Mouse (Mus musculus) cerebellum, adult 8-10 months (tissue): ENCODE measurements around the gene Draxin.
A peak's percentile ranks its signal among the peaks of the same experiment; 100 is the strongest.

Experiments
- DNase-seq: peaks from one replicate; pipeline ENCODE4 v3.0.0; 2022

Draxin gene

DNA sequence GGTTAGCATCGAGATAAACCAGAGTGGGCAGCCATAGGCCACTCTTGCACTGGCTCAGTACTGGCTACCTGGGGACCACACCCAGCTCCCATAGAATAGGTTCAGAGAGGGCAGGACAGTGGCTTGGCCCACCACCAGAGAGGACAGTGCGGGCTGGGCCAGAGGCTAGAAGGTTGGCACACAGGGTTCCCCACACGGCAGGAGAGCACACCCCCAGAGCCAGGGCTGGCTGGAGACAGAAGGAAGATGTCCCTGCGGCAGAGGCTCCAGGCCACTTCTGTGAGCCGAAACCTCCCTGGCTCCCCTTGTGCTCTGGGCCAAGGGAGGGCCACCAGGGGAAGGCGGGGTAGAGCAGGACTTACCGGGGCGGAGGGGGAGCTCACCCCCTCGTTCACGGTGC lies 49.3 kb downstream of the Draxin start:
- DNase-seq = no peak

DNA sequence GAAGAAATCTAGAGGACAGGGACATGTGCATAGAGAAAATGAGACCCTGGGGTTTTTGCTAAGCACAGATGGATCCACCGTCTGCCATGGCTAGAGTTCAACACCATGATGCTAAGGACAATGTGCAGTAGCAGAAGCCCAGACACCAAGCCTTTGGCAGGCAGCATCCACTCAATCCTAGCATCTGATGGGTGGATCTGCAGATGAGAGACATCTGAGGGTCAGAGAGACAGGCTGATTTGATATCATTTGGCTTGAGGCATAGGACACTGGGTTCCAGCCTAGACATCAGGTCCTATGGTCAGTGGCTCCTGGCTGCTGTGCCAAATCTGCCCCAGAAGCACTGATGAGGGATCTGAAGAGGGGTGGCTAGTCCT lies 49.9 kb downstream of the Draxin start:
- DNase-seq = peak; percentile 46

DNA sequence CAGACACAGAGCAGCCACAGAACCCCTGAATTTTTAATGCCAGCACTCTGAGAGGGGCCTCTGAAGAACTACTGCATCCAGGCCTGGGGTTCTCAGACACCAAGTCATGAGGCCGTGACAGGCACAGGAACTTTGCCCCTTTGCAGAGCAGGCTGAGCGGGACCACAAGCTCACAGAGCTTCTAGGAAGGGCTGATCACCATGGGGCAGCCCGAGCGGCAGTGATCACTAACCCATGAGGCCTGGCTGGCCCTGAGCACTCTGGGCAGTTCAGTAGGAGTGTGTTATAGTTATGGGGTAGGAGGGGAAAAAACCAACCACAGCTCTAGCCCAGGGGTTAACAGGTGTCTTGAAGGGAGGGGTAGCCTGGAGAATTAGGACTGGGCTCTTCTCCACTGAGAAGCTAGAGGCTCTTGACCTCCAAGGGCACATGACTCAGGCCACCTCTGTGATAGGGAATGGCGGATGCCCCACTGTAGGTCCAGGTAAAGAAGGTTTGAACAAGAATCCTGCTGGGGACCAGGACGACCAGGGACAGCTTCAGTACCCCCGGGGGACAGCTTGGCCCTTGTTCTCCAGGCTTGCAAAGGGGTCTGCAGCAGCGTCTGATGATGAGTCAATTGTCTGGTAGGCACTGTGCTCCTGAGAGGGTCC lies 50.4 kb downstream of the Draxin start:
- DNase-seq = no peak

DNA sequence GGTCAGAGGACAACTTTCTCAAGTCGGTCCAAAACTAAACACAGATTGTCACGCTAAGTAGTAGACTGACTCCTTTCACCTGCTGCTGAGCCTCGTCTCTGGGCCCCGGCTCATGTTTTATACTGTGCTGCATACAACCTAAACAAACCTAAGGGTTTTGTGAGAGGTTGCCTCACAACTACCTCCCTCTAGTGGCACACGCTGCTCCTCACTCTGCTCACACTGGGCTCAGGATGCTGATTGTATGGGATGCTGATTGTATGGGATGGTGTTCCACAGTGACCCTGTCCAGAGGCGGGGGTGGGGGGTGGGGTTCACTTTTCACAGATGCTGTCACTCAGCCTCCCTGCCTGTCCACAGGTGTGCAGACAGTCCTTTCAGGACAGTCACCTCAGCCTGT lies 51.3 kb downstream of the Draxin start:
- no peak for DNase-seq

DNA sequence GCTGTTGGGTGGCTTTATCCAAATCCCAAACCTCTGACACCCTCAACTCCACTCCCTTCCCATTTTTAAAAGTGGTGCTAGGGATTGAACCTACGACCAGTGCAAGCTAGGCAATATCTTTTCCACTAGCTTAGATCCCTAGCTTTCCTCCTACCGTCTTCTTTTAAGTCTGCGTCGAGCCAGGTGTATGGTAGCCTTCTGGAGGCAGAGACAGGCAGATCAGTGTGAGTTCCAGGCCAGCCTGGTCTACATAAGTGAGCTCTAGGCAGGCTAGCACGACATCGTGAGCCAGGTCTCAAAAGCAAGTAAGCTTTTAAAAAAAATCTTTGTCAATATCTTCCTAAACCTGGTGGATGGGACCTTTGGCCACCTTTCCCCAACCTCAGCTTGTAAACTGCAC lies 54.6 kb downstream of the Draxin start:
- no peak for DNase-seq

DNA sequence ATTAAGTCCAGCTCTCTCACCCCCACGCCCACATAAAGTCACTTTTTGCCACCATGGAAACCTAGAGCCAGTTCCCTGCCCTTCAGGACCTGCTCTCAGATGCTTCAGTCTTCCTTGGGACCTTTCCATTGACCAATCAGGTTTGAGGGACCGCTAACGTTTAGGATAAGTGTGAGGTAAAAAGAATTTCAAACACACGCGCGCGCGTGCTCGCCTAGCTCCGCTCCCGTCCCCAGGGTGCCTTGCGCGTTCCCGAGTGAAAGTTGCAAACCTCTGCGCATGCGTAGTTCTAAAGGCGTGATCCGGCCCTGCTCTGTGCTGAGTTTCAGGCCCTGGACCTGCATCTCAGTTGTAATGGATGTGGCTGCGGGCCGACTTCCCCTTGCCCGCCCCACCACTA lies 55.2 kb downstream of the Draxin start:
- no peak for DNase-seq

DNA sequence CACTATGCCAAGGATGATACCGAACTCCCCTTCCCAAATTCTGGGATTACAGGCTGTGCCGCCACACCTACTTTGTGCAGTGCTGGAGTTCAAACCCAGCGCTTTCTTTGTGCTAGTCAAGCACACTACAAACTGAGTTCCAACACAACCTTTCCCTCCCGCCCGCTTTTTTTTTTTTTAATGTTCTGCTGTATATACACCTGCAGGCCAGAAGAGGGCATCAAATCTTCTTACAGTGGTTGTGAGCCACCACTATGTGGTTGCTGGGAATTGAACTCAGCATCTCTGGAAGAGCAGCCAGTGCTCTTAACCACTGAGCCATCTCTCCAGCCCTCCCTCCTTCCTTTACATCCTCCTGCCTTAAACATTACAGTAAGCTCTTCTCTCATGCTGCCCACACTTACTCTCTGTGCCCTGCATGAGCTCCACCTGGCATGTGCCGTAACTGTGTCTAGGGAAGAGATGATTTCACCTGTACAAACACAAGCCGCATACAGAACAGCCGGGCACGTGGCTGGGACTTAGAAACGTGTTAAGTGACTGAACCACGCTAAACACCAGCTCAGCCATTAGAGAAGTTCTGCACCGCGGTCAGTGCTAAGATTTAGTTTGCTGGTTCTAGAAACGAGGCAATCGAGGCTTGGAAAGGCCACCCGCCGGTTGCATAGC lies 55.8 kb downstream of the Draxin start:
- DNase-seq = no peak

DNA sequence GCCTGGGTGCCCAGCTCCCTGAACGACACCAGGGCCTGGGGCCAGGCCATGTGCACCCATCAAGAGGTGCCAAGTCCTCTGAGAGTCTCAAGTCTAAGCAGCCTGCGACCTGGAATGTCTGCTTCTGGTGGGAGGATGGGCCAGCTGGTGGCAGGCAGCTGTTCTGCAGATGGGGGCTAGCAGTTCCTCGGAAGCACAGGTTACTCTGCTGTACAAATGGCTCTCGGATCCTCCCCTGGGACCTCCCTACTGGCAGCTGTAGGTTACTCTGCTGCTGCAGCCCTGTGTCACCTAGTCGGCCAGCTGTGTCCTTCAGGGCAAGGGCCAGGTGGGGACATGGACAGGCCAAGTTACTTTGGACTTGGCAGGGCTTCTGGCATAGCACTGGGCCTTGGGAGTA lies 59.0 kb downstream of the Draxin start:
- DNase-seq = no peak

DNA sequence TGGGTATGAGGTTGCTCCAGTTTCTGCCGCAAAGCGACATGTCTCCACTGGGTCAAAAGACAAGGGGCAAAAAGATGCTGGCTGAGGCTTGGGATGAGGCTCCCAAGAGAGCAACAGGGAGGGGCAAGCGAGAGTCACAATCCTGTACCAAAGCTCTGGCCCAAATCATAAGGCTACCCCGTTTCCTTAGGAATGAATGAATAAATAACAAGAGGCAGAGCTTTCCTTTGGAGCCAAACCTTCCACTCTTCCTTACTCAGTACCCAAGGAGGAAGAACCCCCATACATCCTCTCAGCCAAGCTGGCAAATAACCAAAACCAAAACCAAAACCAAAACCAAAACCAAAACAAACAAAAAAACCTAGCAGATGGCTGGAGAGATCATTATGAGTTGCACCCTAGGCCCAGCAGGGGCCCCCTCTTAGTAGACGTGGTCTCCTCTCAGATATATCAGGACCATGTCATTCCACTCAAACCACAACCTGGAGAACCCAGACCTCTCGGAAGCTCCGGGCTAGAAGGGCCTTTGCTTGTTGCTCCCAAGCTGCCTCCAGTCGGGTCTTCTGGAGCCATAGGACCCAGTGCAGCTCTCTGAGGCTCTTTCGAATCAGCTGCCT lies 60.8 kb downstream of the Draxin start:
- no peak for DNase-seq

DNA sequence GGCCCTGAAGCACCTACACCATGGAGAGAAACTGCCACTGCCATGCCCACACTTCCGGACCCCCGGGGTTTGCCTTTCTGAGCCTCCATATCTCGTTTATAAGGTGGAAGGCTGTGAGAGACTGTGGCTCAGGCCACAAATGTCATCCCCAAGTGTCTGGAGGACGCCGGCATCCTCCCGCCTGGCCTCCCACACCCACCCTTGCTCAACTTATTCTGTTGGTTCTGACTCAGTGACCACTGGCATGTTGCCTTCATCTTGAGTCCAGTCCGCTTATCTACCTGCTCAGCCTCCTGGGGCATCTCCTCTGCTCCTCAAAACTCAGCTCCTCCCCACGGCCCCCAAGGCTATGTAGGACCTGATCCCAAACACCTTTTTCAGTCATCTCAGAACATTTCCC lies 63.2 kb downstream of the Draxin start:
- DNase-seq = no peak

DNA sequence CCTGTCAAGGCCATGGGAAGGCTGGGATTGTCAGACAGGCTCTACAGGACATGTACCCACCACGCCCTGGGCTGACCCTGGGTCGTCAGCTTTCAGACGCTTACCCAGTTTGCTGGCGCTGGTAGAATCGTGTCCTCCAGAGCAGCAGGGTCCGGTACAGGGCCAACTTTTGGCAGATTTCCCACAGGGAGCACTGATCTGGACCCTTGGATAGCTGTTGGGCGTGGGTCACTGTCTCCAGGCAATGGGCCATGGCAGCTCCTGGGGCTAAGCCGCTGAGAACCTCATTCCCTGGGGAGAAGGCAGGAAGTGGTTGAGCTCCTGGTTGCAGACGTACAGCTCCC lies 64.1 kb downstream of the Draxin start:
- no peak for DNase-seq

DNA sequence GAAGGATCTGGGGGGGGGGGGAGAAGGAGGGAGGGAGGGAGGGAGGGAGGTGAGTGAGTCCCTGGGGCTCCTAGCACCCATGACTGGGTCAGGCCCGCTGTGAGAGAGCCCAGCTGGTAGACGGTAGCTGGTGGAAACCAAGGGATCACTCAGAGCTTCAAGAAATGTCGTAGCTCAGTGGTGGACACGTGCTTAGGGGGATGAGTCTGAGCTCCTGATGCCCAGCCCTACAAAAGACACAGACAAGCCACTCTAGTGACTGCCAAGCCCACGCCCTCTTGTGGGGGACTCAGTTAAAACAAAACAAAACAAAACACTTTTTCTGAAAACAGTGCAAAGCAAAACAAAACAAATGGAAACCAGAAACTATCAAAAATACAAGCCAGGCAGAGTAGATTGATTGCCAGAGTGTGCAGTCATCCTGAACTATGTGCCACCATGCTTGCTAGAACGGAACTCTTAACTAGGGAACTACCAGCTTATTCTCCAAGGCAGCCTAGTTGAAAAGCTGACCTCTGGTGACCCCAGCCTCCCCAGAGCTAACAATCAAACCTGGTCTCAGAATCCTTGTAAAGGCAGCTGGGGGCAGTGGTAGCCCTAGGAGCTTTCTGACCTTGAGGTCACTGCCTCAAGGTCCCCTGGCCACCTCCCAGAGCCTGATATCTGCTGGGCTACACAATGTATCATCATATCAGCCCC lies 64.6 kb downstream of the Draxin start:
- no peak for DNase-seq

DNA sequence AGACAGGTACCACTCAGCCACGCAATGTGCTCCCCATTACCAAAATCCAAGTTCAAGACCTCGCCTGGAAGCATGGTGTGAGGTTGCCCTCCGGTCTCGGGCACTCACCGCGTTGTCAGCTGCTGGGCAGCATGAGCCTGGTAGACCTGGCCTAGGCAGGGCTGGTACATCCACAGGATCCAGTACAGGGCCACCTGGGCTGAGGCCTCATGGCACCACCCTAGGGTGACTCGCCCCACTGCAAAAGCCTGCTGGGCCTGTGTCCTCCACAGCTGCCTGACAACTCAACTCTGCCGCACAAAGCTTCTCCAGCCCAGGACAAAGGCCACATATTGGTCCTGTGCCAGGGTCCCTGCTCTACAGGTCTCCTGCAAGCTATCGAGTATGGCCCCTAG lies 69.4 kb downstream of the Draxin start:
- no peak for DNase-seq

DNA sequence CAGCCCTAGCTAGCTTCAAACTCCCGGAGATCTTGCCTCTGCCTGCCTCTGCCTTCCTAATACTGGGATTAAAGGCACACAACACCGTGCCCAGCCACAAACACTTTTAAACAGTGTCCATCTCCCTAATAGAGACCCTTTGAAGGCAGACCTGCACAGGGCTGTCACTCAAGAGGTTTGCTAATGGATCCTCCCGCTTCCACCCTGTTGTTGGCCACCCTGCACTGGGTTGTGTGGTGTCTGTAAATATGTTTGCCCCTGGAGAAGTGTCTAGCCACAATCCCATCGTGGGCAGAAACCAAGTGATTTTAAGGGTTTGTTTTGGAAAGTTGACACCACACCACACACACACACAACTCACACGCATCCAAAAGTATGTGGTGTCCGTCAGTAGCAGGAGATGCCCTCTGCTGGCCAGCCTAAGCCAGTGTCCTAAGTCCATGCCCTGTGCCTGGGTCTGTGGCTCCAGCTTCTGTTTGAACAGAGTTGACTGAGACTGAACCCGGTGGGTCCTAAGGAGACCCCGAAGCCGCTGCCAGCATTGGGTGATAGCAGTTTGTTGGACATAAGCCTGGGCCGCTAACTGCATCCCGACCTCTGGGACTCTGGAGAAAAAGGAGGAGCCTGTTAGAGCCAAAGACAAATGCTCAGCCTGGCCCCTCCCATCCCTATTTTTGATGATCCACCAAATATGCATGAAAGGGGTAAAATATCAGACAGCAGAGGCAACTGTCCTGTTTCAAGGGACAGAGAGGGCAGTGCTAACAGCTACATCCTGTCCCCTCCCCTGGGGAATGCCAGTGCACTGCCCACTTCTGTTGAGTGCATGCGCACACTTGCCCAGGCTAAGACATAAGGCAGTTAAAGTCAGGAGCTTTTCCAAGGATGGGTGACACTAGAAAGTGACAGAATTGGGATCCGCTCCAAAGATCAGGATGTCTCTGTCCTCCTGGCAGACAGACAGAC lies 70.1 kb downstream of the Draxin start:
- DNase-seq = no peak

DNA sequence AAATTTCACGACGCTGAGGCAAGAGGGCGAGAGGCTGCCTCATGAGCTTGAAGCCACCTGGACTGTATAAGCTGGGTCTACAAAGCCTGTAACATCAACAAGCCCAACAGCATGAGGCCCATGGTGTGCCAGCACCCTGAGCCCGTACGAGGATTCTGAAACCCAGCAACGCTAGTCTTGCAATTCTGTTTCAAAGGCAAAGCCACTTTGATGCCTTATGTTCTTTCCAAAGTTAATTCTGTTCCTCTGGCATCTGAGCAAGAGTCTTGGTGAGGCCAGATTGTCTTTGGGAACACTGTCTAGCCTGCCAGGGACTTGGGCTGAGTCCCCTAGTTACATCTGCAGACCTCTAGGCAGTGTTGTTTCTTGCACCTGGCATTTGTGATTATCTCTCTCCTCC lies 71.5 kb downstream of the Draxin start:
- DNase-seq = no peak

DNA sequence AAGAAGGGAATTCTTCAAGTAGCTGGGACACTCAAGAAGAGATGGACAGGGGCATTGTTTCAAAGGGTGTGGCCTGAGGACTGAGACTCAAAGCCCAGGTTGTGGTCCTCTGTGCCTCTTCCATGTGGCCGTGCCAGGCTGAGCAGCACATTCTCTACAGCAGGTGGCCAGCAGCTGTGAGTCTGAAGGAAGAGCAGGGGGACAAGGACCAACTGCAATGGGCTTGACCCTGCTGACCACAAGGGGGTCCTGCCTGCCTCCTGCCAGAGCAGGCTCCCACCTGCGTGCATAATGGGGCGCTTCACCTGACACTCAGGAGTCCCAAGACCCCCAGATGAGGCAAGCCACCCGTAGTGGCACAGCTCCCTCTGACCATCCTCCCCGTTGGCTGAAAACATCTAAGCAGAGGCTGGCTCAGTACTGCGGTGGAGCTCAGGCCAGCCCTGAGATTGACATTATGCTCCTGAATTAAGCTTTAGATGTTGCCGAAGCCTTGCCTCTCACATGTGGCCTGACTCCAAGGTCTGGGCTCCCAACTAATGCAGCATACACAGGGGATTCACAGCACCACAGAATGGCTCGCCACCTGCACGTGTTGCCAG lies 72.2 kb downstream of the Draxin start:
- no peak for DNase-seq

DNA sequence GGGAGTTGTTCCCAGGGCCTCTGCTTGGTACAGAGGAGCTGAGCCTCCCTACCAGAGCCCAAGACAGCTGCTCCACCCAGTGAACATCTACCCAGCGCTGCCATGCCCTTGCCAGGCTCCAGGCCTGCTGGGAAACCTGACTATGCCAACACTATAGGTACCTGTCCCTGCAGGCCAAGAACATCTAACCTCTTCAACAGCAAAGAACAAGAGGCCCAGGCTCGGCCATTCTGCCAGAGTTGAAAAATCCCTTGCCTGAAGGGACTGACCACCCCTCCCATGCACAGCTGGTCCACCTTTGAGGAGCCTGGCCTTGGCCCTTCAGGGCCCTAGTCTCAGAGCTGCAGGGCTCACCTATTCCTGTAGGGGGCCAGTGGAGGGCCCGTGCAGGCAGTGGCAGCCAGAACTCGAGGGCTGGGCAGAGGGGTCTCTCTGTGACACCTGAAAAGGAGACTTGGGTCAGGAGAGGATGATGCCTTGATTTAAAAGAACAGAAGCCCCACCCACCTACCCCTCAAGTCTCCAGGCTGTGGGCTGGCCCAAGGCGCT lies 72.8 kb downstream of the Draxin start:
- DNase-seq = no peak

DNA sequence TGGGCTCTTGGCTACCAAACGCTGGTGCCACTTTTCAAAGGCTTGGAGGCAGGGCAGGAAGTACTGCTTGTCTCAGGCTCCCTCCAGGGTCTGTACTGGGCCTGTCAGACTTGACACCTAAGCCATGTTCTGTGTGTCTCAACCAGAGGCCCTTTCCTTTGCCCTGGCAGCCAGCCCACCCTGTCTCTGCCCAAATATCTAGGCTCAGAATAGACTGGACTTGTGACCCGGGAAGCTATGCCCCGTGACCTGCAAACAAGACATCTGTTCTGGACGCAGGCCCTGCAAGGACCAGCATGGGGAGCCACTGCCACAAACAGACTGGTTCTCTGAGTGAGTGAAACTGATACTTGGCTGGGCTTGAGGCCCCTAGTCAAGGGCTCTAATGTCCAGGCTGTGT lies 73.7 kb downstream of the Draxin start:
- no peak for DNase-seq

DNA sequence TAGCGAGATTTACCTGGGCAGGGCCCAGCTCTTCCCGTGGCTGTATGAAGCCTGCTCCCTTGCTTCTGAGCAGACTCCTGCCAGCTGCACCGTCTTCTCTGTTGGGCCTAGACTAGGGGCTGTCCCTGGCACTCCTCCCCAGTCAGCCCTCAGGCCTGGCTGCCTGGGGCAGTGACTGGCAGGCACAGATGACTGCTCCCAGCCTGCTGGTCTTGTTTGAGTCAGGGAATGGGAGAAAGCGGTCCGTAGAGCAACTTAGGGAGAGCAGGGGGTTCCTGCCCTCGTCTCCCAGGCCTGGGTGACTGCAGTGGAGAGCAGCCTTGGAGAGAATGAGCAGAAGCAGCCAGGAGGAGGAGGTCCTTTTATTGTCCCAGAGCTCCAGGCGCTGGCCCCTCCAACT lies 74.3 kb downstream of the Draxin start:
- DNase-seq = no peak

DNA sequence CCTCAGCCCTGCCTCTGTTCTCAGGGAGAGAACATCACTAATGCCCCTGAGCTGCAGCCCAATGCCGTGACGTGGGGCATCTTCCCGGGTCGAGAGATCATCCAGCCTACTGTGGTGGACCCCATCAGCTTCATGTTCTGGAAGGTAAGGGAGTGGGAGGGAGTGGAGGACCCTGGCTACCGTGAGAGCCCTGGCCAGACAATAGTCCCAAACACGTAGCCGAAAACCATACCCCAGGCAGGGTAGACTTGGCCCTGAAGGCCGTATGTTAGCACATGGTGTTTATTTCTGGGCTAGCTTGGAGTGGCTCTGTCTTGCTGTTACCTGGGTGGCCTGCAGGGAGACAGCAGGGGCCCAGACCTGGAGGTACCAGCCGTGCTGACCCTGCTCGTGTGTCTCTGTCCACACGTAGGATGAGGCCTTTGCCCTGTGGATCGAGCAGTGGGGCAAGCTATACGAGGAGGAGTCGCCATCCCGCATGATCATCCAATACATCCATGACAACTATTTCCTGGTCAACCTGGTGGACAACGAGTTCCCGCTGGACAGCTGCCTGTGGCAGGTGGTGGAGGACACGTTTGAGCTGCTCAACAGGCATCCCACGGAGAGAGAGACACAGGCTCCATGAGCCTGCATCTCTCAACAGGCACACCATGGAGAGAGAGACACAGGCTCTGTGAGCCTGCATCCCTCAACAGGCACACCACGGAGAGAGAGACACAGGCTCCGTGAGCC lies 75.4 kb downstream of the Draxin start:
- DNase-seq = peak; percentile 61

DNA sequence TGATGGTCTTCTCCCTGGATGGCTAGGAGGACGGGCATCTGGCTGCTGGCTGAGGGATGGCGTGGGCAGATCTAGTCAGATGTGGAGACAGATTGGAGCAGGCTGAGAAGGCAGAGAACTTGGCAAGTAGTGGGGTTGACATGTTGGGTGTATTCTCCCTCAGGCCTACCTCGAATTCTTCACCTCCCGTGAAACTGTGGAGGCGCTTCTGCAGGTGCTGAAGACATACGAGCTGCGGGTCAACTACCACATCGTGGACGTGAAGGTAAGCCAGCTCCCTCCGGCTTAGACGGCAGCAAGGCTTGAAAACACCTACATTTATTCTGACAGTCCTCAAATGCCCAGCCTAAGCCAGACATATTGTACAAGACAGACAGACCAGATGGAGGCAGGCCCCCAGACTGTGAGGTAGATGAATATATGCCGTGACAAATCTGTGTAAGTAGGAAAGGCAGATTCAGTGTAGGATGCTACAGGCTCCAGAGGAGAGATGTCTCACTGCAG lies 77.0 kb downstream of the Draxin start:
- no peak for DNase-seq
